Mouse (Mus musculus) bone marrow, adult 2 months (tissue): Measurements from ENCODE around the gene Foxe1.

Experiments used
- CTCF ChIP-seq: fragments of 200-500 bp; IDR thresholded peaks from 2 replicates; pipeline ENCODE4 v1.5.1; 2011; ENCODE audit warnings: low read length, control low read depth; ENCODE audit not compliant: control insufficient read depth, insufficient read depth
- POLR2A ChIP-seq: fragments of 200-500 bp; IDR thresholded peaks from 2 replicates; pipeline ENCODE4 v1.6.1; 2011; ENCODE audit warnings: low read depth, mild to moderate bottlenecking, control low read depth, low read length, borderline replicate concordance; ENCODE audit not compliant: control insufficient read depth

DNA sequence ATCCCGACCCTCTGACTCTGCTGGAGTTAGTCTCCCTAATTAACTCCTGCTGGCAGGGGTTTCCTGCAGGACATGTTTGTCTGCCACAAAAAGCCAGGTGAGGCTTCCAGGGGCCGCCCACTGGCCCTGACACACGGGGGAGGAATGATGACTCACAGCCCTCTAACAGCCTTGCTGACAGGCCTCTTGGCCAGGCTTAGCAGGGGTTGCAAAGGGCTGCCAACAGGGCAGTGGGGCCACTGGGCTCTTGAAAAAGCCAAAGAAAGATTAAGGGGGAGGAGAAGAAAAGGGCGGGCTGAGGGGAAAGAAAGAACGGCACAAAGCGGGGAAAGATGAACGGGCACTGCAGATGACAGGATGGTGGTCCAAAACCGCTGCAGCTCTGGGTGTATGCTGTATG lies 39.3 kb upstream of the Foxe1 start:
- no peak for TF ChIP-seq CTCF
- TF ChIP-seq POLR2A = no peak
